Mouse (Mus musculus) frontal cortex, postnatal 25 days (tissue): ENCODE measurements around the gene Omg.

Experiments used
- DNase-seq, 2 experiments: peaks; one replicate each; pipeline ENCODE4 v3.0.0; 2022; ENCODE audit warnings: low spot score in 2 of 2

The Omg gene

GRCm38 (mm10) chr11:79515798-79516197 lies 11.9 kb upstream of the Omg start:
- no peak for DNase-seq

- no peak for DNase-seq
These were observed 11.4 kb upstream of the Omg start for GRCm38 (mm10) chr11:79515331-79515730.

GRCm38 (mm10) chr11:79511970-79512369 lies 8.1 kb upstream of the Omg start:
- DNase-seq: no peak

- DNase-seq: no peak
These were observed 622 bp upstream of the Omg start for GRCm38 (mm10) chr11:79504506-79504905.

- no peak for DNase-seq
These were observed 967 bp downstream of the Omg start for GRCm38 (mm10) chr11:79502917-79503316.

GRCm38 (mm10) chr11:79494976-79495800 lies 8.7 kb downstream of the Omg start:
- no peak for DNase-seq

GRCm38 (mm10) chr11:79484721-79485120 lies 19.2 kb downstream of the Omg start:
- no peak for DNase-seq

- DNase-seq: no peak
These were observed 19.9 kb downstream of the Omg start for GRCm38 (mm10) chr11:79483876-79484528.

- no peak for DNase-seq
These were observed 20.5 kb downstream of the Omg start for GRCm38 (mm10) chr11:79483392-79483791.

GRCm38 (mm10) chr11:79468097-79468496 lies 35.8 kb downstream of the Omg start:
- DNase-seq: no peak

GRCm38 (mm10) chr11:79460756-79461450 lies 43.0 kb downstream of the Omg start:
- no peak for DNase-seq

GRCm38 (mm10) chr11:79459846-79460245 lies 44.0 kb downstream of the Omg start:
- no peak for DNase-seq

GRCm38 (mm10) chr11:79457928-79458327 lies 46.0 kb downstream of the Omg start:
- no peak for DNase-seq

- no peak for DNase-seq
These were observed 50.9 kb downstream of the Omg start for GRCm38 (mm10) chr11:79452966-79453365.
